Mouse (Mus musculus) adrenal gland, postnatal 36 days (tissue): Measurements from ENCODE around the gene Tjp2. TPM values are rescaled to one million over a fixed set of nuclear protein-coding genes. Genes with fewer than 3 reads are reported as not detected.
A peak's percentile ranks its signal among the peaks of the same experiment; 100 is the strongest.

Experiments
- DNase-seq, 2 experiments: peaks; one replicate each; pipeline ENCODE4 v3.0.0; 2021; ENCODE audit warnings: mixed read lengths in 1 of 2
- total RNA-seq, 2 experiments: library from RNA; stranded (reverse); gene quantifications; 2 replicates each; pipeline ENCODE4 v1.2.3; 2021

Tjp2 gene
- total RNA-seq, 2 experiments from 2014 or later = 7.7 to 12.2 TPM

- DNase-seq = no peak
Observed at GRCm38 (mm10) chr19:24180415-24180814, 44.4 kb downstream of the Tjp2 start.

DNA sequence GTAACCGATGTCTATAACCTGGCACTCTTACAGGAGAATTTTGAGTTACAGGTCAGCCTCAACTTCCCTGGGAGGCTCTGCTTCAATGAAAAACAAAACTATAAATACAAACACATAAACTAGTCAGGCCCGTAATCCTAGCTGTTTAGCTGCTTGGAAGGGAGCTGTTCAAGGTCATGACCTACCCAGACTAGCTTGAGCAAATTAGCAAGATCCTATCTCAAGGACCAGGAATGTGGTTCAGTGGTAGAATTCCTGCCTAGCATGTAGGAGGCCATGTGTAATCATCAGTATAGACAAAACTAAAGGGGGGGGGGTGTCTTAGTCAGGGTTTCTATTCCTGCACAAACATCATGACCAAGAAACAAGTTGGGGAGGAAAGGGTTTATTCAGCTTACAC is 46.7 kb downstream of the Tjp2 start:
- DNase-seq = no peak

GRCm38 (mm10) chr19:24176692-24177091 is 48.1 kb downstream of the Tjp2 start:
- DNase-seq = no peak

DNA sequence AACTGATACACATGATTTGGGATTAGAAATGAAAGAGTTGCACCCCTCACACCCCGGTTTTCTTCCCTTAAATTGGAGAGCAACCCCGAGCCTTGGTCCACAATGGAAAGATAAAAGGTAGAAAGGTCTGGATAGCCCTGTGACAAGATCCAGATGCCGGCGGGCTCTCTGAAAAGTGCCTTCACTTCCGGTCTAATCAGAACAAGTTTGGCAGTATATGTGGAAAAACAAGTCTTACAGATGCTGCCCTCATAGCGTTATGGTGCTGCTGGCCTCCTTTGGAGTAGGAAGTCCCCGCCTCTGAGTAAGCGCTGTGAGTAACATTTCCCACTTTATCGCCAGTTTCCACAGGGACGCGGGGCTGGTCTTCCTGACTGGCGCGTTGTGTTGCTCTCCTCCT is 49.9 kb downstream of the Tjp2 start:
- peak; percentile 48 to 53 for DNase-seq

- peak; percentile 97 to 98 for DNase-seq
Observed at GRCm38 (mm10) chr19:24173608-24174523, 51.0 kb downstream of the Tjp2 start.

- no peak for DNase-seq
Observed at GRCm38 (mm10) chr19:24173020-24173419, 51.8 kb downstream of the Tjp2 start.

DNA sequence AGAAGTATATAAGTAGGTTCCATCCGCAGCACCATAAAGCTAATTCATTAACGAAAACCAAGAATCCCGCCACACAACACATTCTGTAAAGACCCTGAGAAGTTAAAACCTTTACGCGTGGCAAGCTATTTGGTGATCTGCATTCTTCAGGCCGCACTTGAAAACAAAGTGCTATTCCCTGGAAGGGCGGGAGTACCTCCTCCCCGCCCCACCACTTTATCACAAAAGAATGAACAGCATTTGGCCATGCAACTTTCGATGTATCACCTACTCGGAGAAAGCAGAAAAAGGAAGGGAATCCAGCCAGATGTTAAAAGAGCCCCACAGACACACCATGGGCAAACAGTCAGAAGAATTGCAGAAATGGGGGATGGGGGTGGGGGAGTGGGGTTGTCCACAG is 56.3 kb downstream of the Tjp2 start:
- DNase-seq = no peak

DNA sequence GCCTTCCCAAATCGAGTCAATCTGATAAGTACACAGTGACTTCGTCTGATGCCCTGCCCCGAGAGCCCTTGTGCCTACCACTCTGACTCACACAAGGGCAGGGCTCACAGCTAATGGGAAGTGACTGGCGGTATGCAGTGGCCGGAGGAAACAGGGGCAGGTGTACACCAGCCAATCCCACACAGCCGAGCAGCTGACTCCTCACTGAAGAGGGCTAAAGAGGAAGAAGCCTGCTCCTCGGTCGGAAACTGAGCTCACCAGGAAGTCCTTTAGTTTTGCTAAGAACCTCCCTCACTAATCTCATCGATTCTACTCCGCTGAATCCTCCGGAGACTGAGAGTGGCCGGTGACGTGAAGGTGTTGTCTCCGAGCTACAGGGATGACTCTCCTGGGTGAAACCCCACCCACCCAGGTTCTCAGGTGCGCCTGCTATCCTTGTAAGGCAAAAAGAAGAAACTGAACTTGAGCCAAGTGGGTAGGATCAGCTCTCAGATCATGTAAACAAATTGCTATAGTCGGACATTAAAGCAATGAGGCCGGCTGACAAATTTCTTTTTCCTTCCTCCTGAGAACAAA is 58.2 kb downstream of the Tjp2 start:
- DNase-seq = peak; percentile 74 to 75

- DNase-seq = no peak
Observed at GRCm38 (mm10) chr19:24163974-24164373, 60.9 kb downstream of the Tjp2 start.

DNA sequence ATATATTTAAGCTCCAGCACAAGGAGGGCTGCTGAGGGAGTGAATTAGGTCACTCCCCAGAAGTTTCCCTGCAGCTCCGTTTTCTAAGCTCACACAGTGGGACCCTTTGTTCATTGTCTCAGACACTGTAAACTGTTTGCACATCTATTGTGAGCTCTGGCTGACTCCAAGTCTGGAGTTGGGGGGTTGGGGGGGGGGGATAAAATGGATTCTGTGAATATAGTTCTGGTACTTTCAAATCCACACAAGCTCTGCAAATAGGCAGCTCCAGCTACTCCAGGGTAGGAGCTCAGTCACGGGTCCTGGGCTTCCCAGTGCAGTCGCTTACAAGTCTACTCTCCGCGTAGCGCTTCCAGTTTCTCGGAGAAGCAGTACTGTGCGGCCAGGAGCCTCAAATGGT is 64.4 kb downstream of the Tjp2 start:
- DNase-seq = no peak

GRCm38 (mm10) chr19:24159751-24160150 is 65.1 kb downstream of the Tjp2 start:
- DNase-seq = no peak

- DNase-seq = no peak
Observed at GRCm38 (mm10) chr19:24159334-24159733, 65.5 kb downstream of the Tjp2 start.

DNA sequence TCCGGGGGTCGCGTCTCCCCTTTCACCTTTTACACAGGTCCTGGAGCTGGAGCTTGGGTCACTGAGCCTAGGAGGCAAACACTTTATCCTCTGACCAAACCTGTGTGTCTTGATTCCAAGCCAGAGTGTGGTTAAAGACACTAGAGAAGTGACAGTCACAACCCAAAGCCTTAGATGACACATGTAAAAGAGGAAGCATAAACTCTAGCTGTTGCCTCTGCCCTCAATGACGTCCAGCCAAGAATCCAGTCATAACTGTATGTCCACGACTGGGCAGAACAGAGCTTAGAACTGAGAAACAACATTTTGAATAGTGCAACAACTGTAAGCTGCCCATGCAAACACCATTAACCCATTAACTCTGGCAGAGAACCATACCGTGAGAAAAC is 68.8 kb downstream of the Tjp2 start:
- no peak for DNase-seq

DNA sequence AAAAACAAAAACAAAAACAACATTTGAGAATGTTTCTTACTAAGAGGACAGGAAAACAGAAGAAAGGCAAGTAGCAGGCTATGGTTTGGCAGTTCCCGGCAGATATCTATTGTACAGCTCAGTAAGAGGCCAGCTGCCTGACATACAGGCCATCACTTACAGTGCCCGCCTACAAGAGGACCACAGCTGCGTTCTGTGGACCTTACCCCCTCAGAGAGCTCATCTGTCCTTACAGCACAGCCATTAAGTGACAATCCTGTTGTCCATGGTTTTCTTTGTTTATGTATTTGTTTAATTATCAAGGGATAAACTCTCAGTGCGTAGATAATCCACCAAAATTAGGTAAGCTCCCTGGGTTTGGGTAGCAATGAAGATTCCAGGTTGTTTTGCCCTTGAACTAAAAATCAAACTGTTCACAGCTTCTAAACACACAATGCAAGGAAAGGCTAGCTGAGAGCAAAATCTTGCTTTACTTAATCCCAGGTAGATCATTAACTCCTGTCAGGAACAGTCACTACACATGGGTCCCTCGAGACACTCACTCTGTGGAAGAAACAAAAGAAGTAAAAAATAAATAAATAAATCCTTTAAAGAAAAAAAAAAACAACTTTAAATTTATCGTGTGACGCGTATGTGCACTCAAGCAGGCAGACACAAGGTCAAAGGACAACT is 69.3 kb downstream of the Tjp2 start:
- DNase-seq = no peak

DNA sequence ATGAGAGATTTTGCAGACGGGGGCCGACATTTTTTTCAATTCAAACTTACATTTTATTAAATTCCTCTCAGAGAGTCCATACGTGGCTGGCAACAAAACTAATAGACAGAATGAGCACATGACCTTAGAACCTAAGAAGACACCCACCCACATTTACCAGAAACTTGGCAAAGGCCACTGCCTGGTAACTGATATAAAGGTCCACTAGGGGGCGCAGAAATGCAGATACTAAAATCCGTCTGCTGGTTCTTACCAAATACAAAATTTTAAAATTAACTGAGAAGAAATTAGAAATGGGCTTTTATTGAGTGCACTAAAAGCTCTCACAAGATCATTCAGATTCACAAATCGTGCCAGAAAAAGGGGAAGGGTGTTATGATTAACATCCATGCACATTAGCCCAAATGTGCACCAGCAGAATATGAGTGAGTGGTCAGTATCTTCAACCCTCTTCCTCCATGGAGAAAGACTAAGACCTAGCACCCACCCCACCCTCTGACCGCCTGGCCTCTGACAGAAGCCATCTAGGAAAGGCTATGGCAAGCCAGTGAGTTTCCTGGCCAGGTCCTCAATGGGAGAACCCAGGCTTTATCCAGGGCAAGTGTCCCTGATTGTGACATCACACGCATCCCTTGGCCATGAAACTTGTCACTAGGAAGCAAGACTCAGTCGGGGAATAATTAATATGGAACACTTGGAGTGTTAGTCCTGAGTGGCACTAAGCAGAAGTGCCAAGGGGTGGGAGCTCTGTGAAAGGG is 71.4 kb downstream of the Tjp2 start:
- DNase-seq = peak; percentile 36 to 58

GRCm38 (mm10) chr19:24144009-24144408 is 80.8 kb downstream of the Tjp2 start:
- DNase-seq = no peak

GRCm38 (mm10) chr19:24142621-24143061 is 82.2 kb downstream of the Tjp2 start:
- DNase-seq = no peak

DNA sequence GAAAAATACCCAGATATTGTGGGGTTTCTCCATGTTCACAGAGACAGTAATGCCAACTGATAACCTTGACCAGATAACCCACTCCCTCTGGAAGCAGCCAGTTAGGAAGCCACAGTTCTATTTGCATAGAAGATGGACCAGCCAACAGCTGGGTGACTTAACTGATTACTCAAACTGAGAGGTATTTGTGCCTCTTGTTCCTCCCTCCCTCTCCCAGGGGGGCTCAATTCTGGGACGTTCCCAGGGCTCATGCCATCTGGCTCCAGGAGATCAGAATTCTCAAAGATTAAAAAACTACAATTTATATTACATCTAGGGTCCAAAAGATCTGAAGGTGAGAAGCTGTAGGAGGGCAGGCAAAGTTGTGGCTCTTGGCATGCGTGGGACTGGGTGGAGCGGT is 84.5 kb downstream of the Tjp2 start:
- DNase-seq = no peak

- no peak for DNase-seq
Observed at GRCm38 (mm10) chr19:24137392-24137791, 87.4 kb downstream of the Tjp2 start.

DNA sequence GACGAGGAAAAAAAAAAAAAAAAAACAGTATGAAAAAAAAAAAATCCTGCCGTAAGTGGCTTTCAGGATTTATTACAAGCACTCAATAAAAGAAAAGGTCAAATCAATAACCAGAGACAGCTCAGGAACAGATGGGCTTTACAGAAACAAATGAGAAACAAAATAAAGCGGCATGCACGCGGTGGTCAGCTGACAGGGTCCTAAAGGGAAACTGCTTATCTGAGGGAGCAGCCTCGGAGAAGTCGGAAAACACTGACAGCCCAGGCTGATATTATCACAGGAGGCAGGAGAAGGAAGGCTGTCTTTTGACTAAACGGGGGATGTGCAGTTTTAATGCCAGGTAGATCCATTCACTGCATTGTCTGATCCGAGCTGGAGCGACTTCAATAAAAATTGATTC is 89.8 kb downstream of the Tjp2 start:
- DNase-seq = peak; percentile 21 to 22

GRCm38 (mm10) chr19:24134144-24134911 is 90.5 kb downstream of the Tjp2 start:
- DNase-seq = no peak
